Mouse (Mus musculus) gastrocnemius, adult 2 months (tissue): ENCODE measurements at regions not wholly inside any gene's neighbourhood (a gene's known extent, or its start where the extent isn't known, plus 50 kb on each side); places are given as distances from the start of the nearest gene placed in this dataset.

ENCODE experiments used
- DNase-seq: peaks from one replicate; pipeline ENCODE4 v3.0.0; 2022
- H3K27ac ChIP-seq: fragments of 200-600 bp; 2 replicates; pipeline ENCODE4 v1.8.1; 2022; ENCODE audit warnings: mild to moderate bottlenecking
- H3K4me3 ChIP-seq: fragments of 200-600 bp; 2 replicates; pipeline ENCODE4 v1.8.1; 2022; ENCODE audit warnings: mild to moderate bottlenecking, moderate library complexity
- CTCF ChIP-seq: fragments of 200-600 bp; IDR thresholded peaks from 2 replicates; pipeline ENCODE4 v1.8.1; 2022; ENCODE audit warnings: antibody characterized with exemption, mild to moderate bottlenecking, moderate library complexity
- intact Hi-C: fragments of 180-260 bp; cut with DNase I; formaldehyde crosslinking; loops from one replicate; pipeline ENCODE4 v1.15.1; 2025

- Histone ChIP-seq H3K27ac (no peak overlapping the region), H3K4me3 (no peak overlapping the region)
- intact Hi-C loops = no loop called here
- no peak for TF ChIP-seq CTCF
- no peak for DNase-seq
Observed at GRCm38 (mm10) chr14:58678781-58679180, 463.9 kb downstream of the 1700129C05Rik start.

- H3K4me3 ChIP-seq = no peak overlapping the region
- intact Hi-C loops = no loop called here
- H3K27ac ChIP-seq = no peak overlapping the region
- no peak for DNase-seq
- TF ChIP-seq CTCF = no peak
Observed at GRCm38 (mm10) chr14:58678126-58678656, 464.5 kb downstream of the 1700129C05Rik start.

- Histone ChIP-seq H3K4me3 (no peak overlapping the region), H3K27ac (no peak overlapping the region)
- no peak for TF ChIP-seq CTCF
- intact Hi-C loops = no loop called here
- DNase-seq = no peak
Observed at GRCm38 (mm10) chr14:58675146-58675545, 467.5 kb downstream of the 1700129C05Rik start.

- TF ChIP-seq CTCF = peak; percentile 20; the same call in 1 of the 2 replicates
- no peak overlapping the region for H3K4me3 ChIP-seq
- H3K27ac ChIP-seq = no peak overlapping the region
- DNase-seq = no peak
- intact Hi-C loops = no loop called here
Observed at GRCm38 (mm10) chr14:58663946-58664345, 478.7 kb downstream of the 1700129C05Rik start.

GRCm38 (mm10) chr14:58662601-58663000 is 480.1 kb downstream of the 1700129C05Rik start:
- Histone ChIP-seq H3K4me3 (no peak overlapping the region), H3K27ac (no peak overlapping the region)
- DNase-seq = no peak
- intact Hi-C loops = no loop called here
- no peak for TF ChIP-seq CTCF

- Histone ChIP-seq H3K4me3 (no peak overlapping the region), H3K27ac (no peak overlapping the region)
- intact Hi-C loops = no loop called here
- TF ChIP-seq CTCF = no peak
- DNase-seq = no peak
Observed at GRCm38 (mm10) chr14:58661416-58661815, 481.3 kb downstream of the 1700129C05Rik start.

GRCm38 (mm10) chr14:58657263-58657662 is 485.4 kb downstream of the 1700129C05Rik start:
- intact Hi-C loops = loop anchor here (10.0 kb wide), 1 partner anchor 62 kb away; no protein-coding TSS in a partner anchor
- no peak for DNase-seq
- Histone ChIP-seq H3K27ac (no peak overlapping the region), H3K4me3 (no peak overlapping the region)
- TF ChIP-seq CTCF = no peak

GRCm38 (mm10) chr14:58656935-58657238 is 485.8 kb downstream of the 1700129C05Rik start:
- H3K27ac ChIP-seq = no peak overlapping the region
- intact Hi-C loops = loop anchor here (10.0 kb wide), 1 partner anchor 62 kb away; no protein-coding TSS in a partner anchor
- DNase-seq = no peak
- TF ChIP-seq CTCF = no peak
- no peak overlapping the region for H3K4me3 ChIP-seq

- Histone ChIP-seq H3K4me3 (no peak overlapping the region), H3K27ac (no peak overlapping the region)
- TF ChIP-seq CTCF = no peak
- DNase-seq = no peak
- intact Hi-C loops = loop anchor here (10.0 kb wide), 1 partner anchor 62 kb away; no protein-coding TSS in a partner anchor
Observed at GRCm38 (mm10) chr14:58656212-58656934, 486.3 kb downstream of the 1700129C05Rik start.

- no peak overlapping the region for H3K4me3 ChIP-seq
- no peak for TF ChIP-seq CTCF
- no peak for DNase-seq
- intact Hi-C loops = loop anchor here (10.0 kb wide), 1 partner anchor 58 kb away; no protein-coding TSS in a partner anchor
- H3K27ac ChIP-seq = no peak overlapping the region
Observed at GRCm38 (mm10) chr14:58653026-58653425, 489.7 kb downstream of the 1700129C05Rik start.

GRCm38 (mm10) chr14:58652004-58652403 is 490.7 kb downstream of the 1700129C05Rik start:
- Histone ChIP-seq H3K27ac (no peak overlapping the region), H3K4me3 (no peak overlapping the region)
- no peak for DNase-seq
- no peak for TF ChIP-seq CTCF
- intact Hi-C loops = loop anchor here (10.0 kb wide), 1 partner anchor 57 kb away; no protein-coding TSS in a partner anchor

GRCm38 (mm10) chr14:58651210-58651609 is 491.5 kb downstream of the 1700129C05Rik start:
- no peak for DNase-seq
- intact Hi-C loops = loop anchor here (10.0 kb wide), 1 partner anchor 56 kb away; no protein-coding TSS in a partner anchor
- Histone ChIP-seq H3K4me3 (no peak overlapping the region), H3K27ac (no peak overlapping the region)
- TF ChIP-seq CTCF = no peak

GRCm38 (mm10) chr14:58638337-58638696 is 504.4 kb downstream of the 1700129C05Rik start:
- no peak overlapping the region for H3K4me3 ChIP-seq
- TF ChIP-seq CTCF = no peak
- no peak for DNase-seq
- H3K27ac ChIP-seq = no peak overlapping the region
- intact Hi-C loops = no loop called here
